Mouse (Mus musculus): ENCODE data around the gene Vmn1r11.

Gene Vmn1r11

GRCm38 (mm10) chr6:57133155-57133554 lies at the start of gene Vmn1r11:
Gene Vmn1r11, plus strand, starts transcription at chr6:57133455.
- POLR2A ChIA-PET = no interaction called here

GRCm38 (mm10) chr6:57106358-57106757 lies 26.9 kb upstream of the Vmn1r11 start:
- POLR2A ChIA-PET = no interaction called here
- CTCF ChIA-PET = no interaction called here

More at GRCm38 (mm10) chr6:57133155-57133554, at the start of gene Vmn1r11:
- CTCF ChIA-PET = no interaction called here

GRCm38 (mm10) chr6:57109154-57109553 lies 24.1 kb upstream of the Vmn1r11 start, which contains the start of gene Vmn1r10:
Gene Vmn1r10, plus strand, starts transcription at chr6:57109454.
- ChIA-PET POLR2A (no interaction called here), CTCF (no interaction called here)

GRCm38 (mm10) chr6:57156619-57157018 lies 23.4 kb downstream of the Vmn1r11 start, which contains the start of gene Vmn1r12:
Gene Vmn1r12, plus strand, starts transcription at chr6:57156919.
- ChIA-PET CTCF (no interaction called here), POLR2A (no interaction called here)
